Mouse (Mus musculus) heart, embryonic 10.5 days (tissue): Measurements from ENCODE around the gene Higd1a. TPM values are rescaled to one million over a fixed set of nuclear protein-coding genes. Genes with fewer than 3 reads are reported as not detected.

Source experiments
- DNase-seq: peaks from one replicate; pipeline ENCODE4 v3.0.0-alpha.2; 2017; ENCODE audit warnings: low spot score
- H3K27ac ChIP-seq: fragments of 300-500 bp; sonication (generic); 2 replicates; pipeline ENCODE4 v1.5.1; 2016; ENCODE audit warnings: mild to moderate bottlenecking
- H3K27me3 ChIP-seq: fragments of 300-500 bp; sonication (generic); 2 replicates; pipeline ENCODE4 v1.6.1; 2016; ENCODE audit warnings: mild to moderate bottlenecking; ENCODE audit not compliant: poor library complexity, insufficient read depth, severe bottlenecking
- H3K36me3 ChIP-seq: fragments of 300-500 bp; sonication (generic); 2 replicates; pipeline ENCODE4 v1.6.1; 2016; ENCODE audit warnings: mild to moderate bottlenecking, moderate library complexity
- H3K4me1 ChIP-seq: fragments of 300-500 bp; sonication (generic); 2 replicates; pipeline ENCODE4 v1.6.1; 2016; ENCODE audit warnings: mild to moderate bottlenecking
- H3K4me3 ChIP-seq: fragments of 300-500 bp; sonication (generic); 2 replicates; pipeline ENCODE4 v1.5.1; 2016; ENCODE audit warnings: mild to moderate bottlenecking, moderate library complexity
- H3K9me3 ChIP-seq: fragments of 300-500 bp; sonication (generic); 2 replicates; pipeline ENCODE4 v1.6.1; 2016; ENCODE audit warnings: mild to moderate bottlenecking, moderate library complexity
- WGBS: fragments of 180-500 bp; shearing (Covaris S2); methylation state at CpG from one replicate; pipeline ENCODE4 v1.1.7; 2016; 5-methylcytosine and 5-hydroxymethylcytosine counted together
- polyA plus RNA-seq: library from polyadenylated mRNA; unstranded; fragments of >200 nt; fragmentation: Nextera tagmentation; extraction: Ambion mirVana; gene quantifications from 2 replicates; pipeline ENCODE4 v1.2.1, GENCODE M21; 2016

The Higd1a gene
- polyA plus RNA-seq, 1 experiment from 2014 or later, result 254 TPM

DNA sequence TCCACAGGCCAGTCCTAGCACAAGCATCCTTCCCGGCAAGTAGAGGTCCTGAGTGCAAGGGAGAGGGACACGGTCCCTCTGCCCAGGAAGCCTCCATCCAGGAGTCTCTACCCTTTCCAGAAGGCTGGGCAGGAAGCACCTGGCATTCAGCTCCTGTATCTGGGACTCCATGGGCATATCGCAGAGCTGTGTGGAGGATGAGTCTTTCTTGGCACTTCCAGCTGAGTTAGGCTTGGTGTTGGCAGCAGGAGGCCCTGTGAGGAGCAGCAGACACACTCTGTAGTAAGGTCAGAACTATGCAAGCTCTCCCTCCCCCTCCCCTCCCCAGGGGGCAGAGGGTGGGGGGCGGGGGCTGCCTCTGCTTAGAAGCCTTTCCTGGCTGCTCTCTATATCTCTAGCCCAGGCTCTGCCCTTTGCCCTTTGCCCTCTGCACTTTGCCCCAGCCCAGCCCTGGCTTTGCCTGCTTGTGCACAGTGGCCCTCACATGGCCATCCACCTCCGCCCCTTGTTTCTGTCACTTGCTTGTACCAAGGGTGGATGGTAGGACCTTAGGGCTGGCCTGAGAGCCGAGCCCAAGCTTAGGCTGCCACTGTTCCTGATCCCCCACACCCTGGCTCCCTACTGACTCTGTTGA is 59.2 kb downstream of the Higd1a start:
- H3K9me3 ChIP-seq, result no peaks in the 10 kb centered on the region
- H3K4me1 ChIP-seq, result peaks cover 41% of the 10 kb centered on the region
- WGBS, result 38% methylated on average over 6 of the region's 6 CpGs
- no peak overlapping the region for H3K4me3 ChIP-seq
- H3K27ac ChIP-seq, result no peak overlapping the region
- no peak for DNase-seq
- no peaks in the 10 kb centered on the region for H3K36me3 ChIP-seq
- H3K27me3 ChIP-seq, result peaks cover 42% of the 10 kb centered on the region

Other genes with a start within 250 kb of the Higd1a start
- gene Lyzl4, start 216.3 kb downstream of the Higd1a start, polyA plus RNA-seq, result not detected in 2 replicates
- 0.30 and 0.63 TPM in 2 replicates for gene Vipr1, start 215.6 kb downstream of the Higd1a start, polyA plus RNA-seq
- gene Sec22c, start 152.9 kb downstream of the Higd1a start, polyA plus RNA-seq, result 7.0 and 8.8 TPM in 2 replicates
- 115 and 138 TPM in 2 replicates for gene Ss18l2, start 148.0 kb downstream of the Higd1a start, polyA plus RNA-seq
- 48.7 and 49.8 TPM in 2 replicates for gene Nktr, start 139.2 kb downstream of the Higd1a start, polyA plus RNA-seq
- gene Zfp651, start 99.0 kb downstream of the Higd1a start, polyA plus RNA-seq, result 6.3 and 7.2 TPM in 2 replicates
- 0.36 and 0.38 TPM in 2 replicates for gene Klhl40, start 80.8 kb downstream of the Higd1a start, polyA plus RNA-seq
- 0.84 and 2.0 TPM in 2 replicates for gene Hhatl, start 65.9 kb downstream of the Higd1a start, polyA plus RNA-seq
- 0.21 and 0.28 TPM in 2 replicates for gene Ccdc13, start 18.9 kb downstream of the Higd1a start, polyA plus RNA-seq
- gene Ackr2, start 40.0 kb upstream of the Higd1a start, polyA plus RNA-seq, result 0.31 TPM in 1 of 2 replicates, not detected in the other
- not detected in 2 replicates for gene Cyp8b1, start 57.9 kb upstream of the Higd1a start, polyA plus RNA-seq
- 0.42 and 0.72 TPM in 2 replicates for gene Fam198a, start 92.6 kb upstream of the Higd1a start, polyA plus RNA-seq
- gene Pomgnt2, start 138.7 kb upstream of the Higd1a start, polyA plus RNA-seq, result 12.9 and 16.2 TPM in 2 replicates